ENCODE assay signal across 21 mouse cellular contexts in genomic region chr15:27145860-27146259, GRCm38 (mm10).
DNase-seq lines count a peak whose midpoint lies in the region; ATAC-seq lines count a peak whose summit lies in the region.
"Had no signal": no experiment of that assay in that cellular context is flagged by ENCODE, and none has a peak within 500 bp of the region (broad histone marks: within the 10 kb centered on the region; RNA-seq: fewer than 3 reads in every experiment).

No protein-coding gene starts in this region.

- H3K27me3 ChIP-seq in forebrain, embryonic 14.5 days (replicated peaks; ENCODE audit: control insufficient read depth, insufficient read depth, low read length) = no peaks in the 10 kb centered on the region
- H3K27me3 ChIP-seq in forebrain, embryonic 12.5 days = no peaks in the 10 kb centered on the region
- no peaks in the 10 kb centered on the region for H3K27me3 ChIP-seq in hindbrain, embryonic 14.5 days (ENCODE audit: control insufficient read depth, insufficient read depth, low read length)
- H3K27me3 ChIP-seq in hindbrain, embryonic 12.5 days = no peaks in the 10 kb centered on the region
- H3K27me3 ChIP-seq in midbrain, embryonic 14.5 days (ENCODE audit: control insufficient read depth, insufficient read depth, low read length) = no peaks in the 10 kb centered on the region
- H3K27me3 ChIP-seq in midbrain, embryonic 16.5 days (ENCODE audit: control insufficient read depth, insufficient read depth, low read depth, low read length) = no peaks in the 10 kb centered on the region
- no peaks in the 10 kb centered on the region for H3K27me3 ChIP-seq in forebrain, embryonic 16.5 days (replicated peaks; ENCODE audit: control insufficient read depth, insufficient read depth, low read length)
- H3K27me3 ChIP-seq: embryonic facial prominence, embryonic 15.5 days; heart, embryonic 15.5 days had no signal

- H3K36me3 ChIP-seq in forebrain, embryonic 14.5 days (ENCODE audit: control insufficient read depth, insufficient read depth, low read length) = no peaks in the 10 kb centered on the region
- H3K36me3 ChIP-seq in forebrain, embryonic 12.5 days (replicated peaks) = no peaks in the 10 kb centered on the region
- no peaks in the 10 kb centered on the region for H3K36me3 ChIP-seq in hindbrain, embryonic 14.5 days (replicated peaks; ENCODE audit: control insufficient read depth, insufficient read depth)
- no peaks in the 10 kb centered on the region for H3K36me3 ChIP-seq in hindbrain, embryonic 12.5 days
- H3K36me3 ChIP-seq in midbrain, embryonic 14.5 days (ENCODE audit: control insufficient read depth, insufficient read depth, low read length) = no peaks in the 10 kb centered on the region
- H3K36me3 ChIP-seq in midbrain, embryonic 16.5 days (ENCODE audit: control insufficient read depth, insufficient read depth, low read length) = no peaks in the 10 kb centered on the region
- no peaks in the 10 kb centered on the region for H3K36me3 ChIP-seq in forebrain, embryonic 16.5 days (ENCODE audit: control insufficient read depth, insufficient read depth)
- H3K36me3 ChIP-seq: embryonic facial prominence, embryonic 15.5 days; heart, embryonic 15.5 days; hindbrain, embryonic 10.5 days had no signal

- ATAC-seq in forebrain, embryonic 14.5 days = peak; percentile 89; the same call in 1 of the 2 replicates
- no peak for ATAC-seq in forebrain, embryonic 12.5 days (ENCODE audit: low FRiP score)
- ATAC-seq in hindbrain, embryonic 14.5 days (ENCODE audit: low FRiP score) = peak; percentile 31; the same call in 1 of the 2 replicates
- no peak for ATAC-seq in hindbrain, embryonic 12.5 days (ENCODE audit: low FRiP score)
- no peak for ATAC-seq in midbrain, embryonic 14.5 days (ENCODE audit: low FRiP score, low TSS enrichment)
- no peak for ATAC-seq in midbrain, embryonic 16.5 days
- peak; percentile 97 for ATAC-seq in forebrain, embryonic 16.5 days
- ATAC-seq: inflammation-experienced regulatory T-cells, adult 6 months; intestine, postnatal 0 days had no signal

- H3K27ac ChIP-seq in forebrain, embryonic 14.5 days (ENCODE audit: low read depth, low read length) = no peak overlapping the region
- no peak overlapping the region for H3K27ac ChIP-seq in forebrain, embryonic 12.5 days
- no peak overlapping the region for H3K27ac ChIP-seq in hindbrain, embryonic 14.5 days
- H3K27ac ChIP-seq in hindbrain, embryonic 12.5 days = no peak overlapping the region
- no peak overlapping the region for H3K27ac ChIP-seq in midbrain, embryonic 14.5 days (replicated peaks; ENCODE audit: low read depth, low read length)
- H3K27ac ChIP-seq in midbrain, embryonic 16.5 days (ENCODE audit: low read length) = no peak overlapping the region
- no peak overlapping the region for H3K27ac ChIP-seq in forebrain, embryonic 16.5 days (ENCODE audit: low read length)
- H3K27ac ChIP-seq: embryonic facial prominence, embryonic 15.5 days; heart, adult 2 months; heart, embryonic 15.5 days; hindbrain, embryonic 10.5 days had no signal

- peak; percentile 76 for DNase-seq in forebrain, embryonic 14.5 days (ENCODE audit: low spot score)
- DNase-seq in hindbrain, embryonic 14.5 days (ENCODE audit: low spot score) = no peak
- peak; percentile 37 for DNase-seq in midbrain, embryonic 14.5 days
- no peak for DNase-seq in embryo, embryonic 10.5 days (ENCODE audit: low spot score)
- DNase-seq: adrenal gland, postnatal 10 days; cerebellum, adult 2 months; cerebellum, postnatal 10 days; embryo, embryonic 11 days; heart, adult 2 months; kidney, adult 8-10 months had no signal

- H3K4me3 ChIP-seq in forebrain, embryonic 14.5 days (ENCODE audit: low read depth, low read length) = no peak overlapping the region
- no peak overlapping the region for H3K4me3 ChIP-seq in forebrain, embryonic 12.5 days (replicated peaks)
- H3K4me3 ChIP-seq in hindbrain, embryonic 14.5 days (replicated peaks; ENCODE audit: low read length) = no peak overlapping the region
- H3K4me3 ChIP-seq in hindbrain, embryonic 12.5 days = no peak overlapping the region
- H3K4me3 ChIP-seq in midbrain, embryonic 14.5 days (replicated peaks; ENCODE audit: low read depth, low read length) = no peak overlapping the region
- H3K4me3 ChIP-seq in midbrain, embryonic 16.5 days (ENCODE audit: low read depth, low read length) = no peak overlapping the region
- H3K4me3 ChIP-seq in forebrain, embryonic 16.5 days (replicated peaks; ENCODE audit: low read length) = no peak overlapping the region
- H3K4me3 ChIP-seq: embryonic facial prominence, embryonic 15.5 days; erythroblast, embryonic 14.5 days; heart, adult 2 months; heart, embryonic 15.5 days; hindbrain, embryonic 10.5 days had no signal

- 33% methylated on average over 6 of the region's 6 CpGs for WGBS in forebrain, embryonic 14.5 days
- WGBS in forebrain, embryonic 12.5 days = 74% methylated on average over 6 of the region's 6 CpGs
- WGBS in hindbrain, embryonic 14.5 days = 50% methylated on average over 6 of the region's 6 CpGs
- WGBS in hindbrain, embryonic 12.5 days = 72% methylated on average over 6 of the region's 6 CpGs
- WGBS in midbrain, embryonic 14.5 days = 61% methylated on average over 6 of the region's 6 CpGs
- 55% methylated on average over 6 of the region's 6 CpGs for WGBS in midbrain, embryonic 16.5 days
- WGBS in forebrain, embryonic 16.5 days = 22% methylated on average over 6 of the region's 6 CpGs

- no peaks in the 10 kb centered on the region for H3K9me3 ChIP-seq in forebrain, embryonic 14.5 days (replicated peaks; ENCODE audit: control insufficient read depth, low read length)
- no peaks in the 10 kb centered on the region for H3K9me3 ChIP-seq in forebrain, embryonic 12.5 days
- H3K9me3 ChIP-seq in hindbrain, embryonic 14.5 days (ENCODE audit: control insufficient read depth, low read length) = no peaks in the 10 kb centered on the region
- no peaks in the 10 kb centered on the region for H3K9me3 ChIP-seq in hindbrain, embryonic 12.5 days (replicated peaks)
- H3K9me3 ChIP-seq in midbrain, embryonic 14.5 days (ENCODE audit: control insufficient read depth, low read length) = no peaks in the 10 kb centered on the region
- H3K9me3 ChIP-seq in midbrain, embryonic 16.5 days (replicated peaks; ENCODE audit: control insufficient read depth, low read length, poor library complexity, severe bottlenecking) = no peaks in the 10 kb centered on the region
- H3K9me3 ChIP-seq in forebrain, embryonic 16.5 days (ENCODE audit: control insufficient read depth, low read length) = no peaks in the 10 kb centered on the region
- H3K9me3 ChIP-seq: embryonic facial prominence, embryonic 15.5 days; heart, embryonic 15.5 days; hindbrain, embryonic 10.5 days had no signal

- H3K4me2 ChIP-seq in forebrain, embryonic 14.5 days (ENCODE audit: low read length) = no peak overlapping the region
- H3K4me2 ChIP-seq in forebrain, embryonic 12.5 days = no peak overlapping the region
- no peak overlapping the region for H3K4me2 ChIP-seq in hindbrain, embryonic 14.5 days (replicated peaks)
- no peak overlapping the region for H3K4me2 ChIP-seq in hindbrain, embryonic 12.5 days (replicated peaks)
- H3K4me2 ChIP-seq in midbrain, embryonic 14.5 days (ENCODE audit: low read length) = no peak overlapping the region
- H3K4me2 ChIP-seq in midbrain, embryonic 16.5 days (ENCODE audit: low read length) = no peak overlapping the region
- H3K4me2 ChIP-seq in forebrain, embryonic 16.5 days (ENCODE audit: low read length) = no peak overlapping the region
- H3K4me2 ChIP-seq: embryonic facial prominence, embryonic 15.5 days; heart, embryonic 11.5 days; heart, embryonic 15.5 days had no signal

- no peaks in the 10 kb centered on the region for H3K4me1 ChIP-seq in forebrain, embryonic 14.5 days (ENCODE audit: control insufficient read depth, insufficient read depth, low read length)
- no peaks in the 10 kb centered on the region for H3K4me1 ChIP-seq in forebrain, embryonic 12.5 days
- H3K4me1 ChIP-seq in hindbrain, embryonic 14.5 days (replicated peaks; ENCODE audit: control insufficient read depth, insufficient read depth, low read length) = no peaks in the 10 kb centered on the region
- no peaks in the 10 kb centered on the region for H3K4me1 ChIP-seq in hindbrain, embryonic 12.5 days
- H3K4me1 ChIP-seq in midbrain, embryonic 14.5 days (ENCODE audit: control insufficient read depth, insufficient read depth, low read length) = no peaks in the 10 kb centered on the region
- no peaks in the 10 kb centered on the region for H3K4me1 ChIP-seq in midbrain, embryonic 16.5 days (ENCODE audit: control insufficient read depth, insufficient read depth, low read length)
- H3K4me1 ChIP-seq in forebrain, embryonic 16.5 days (replicated peaks; ENCODE audit: control insufficient read depth, insufficient read depth, low read length) = peaks cover 3% of the 10 kb centered on the region; the same call in 1 of the 2 replicates
- H3K4me1 ChIP-seq: embryonic facial prominence, embryonic 15.5 days; heart, embryonic 15.5 days; hindbrain, embryonic 10.5 days had no signal

- H3K9ac ChIP-seq in forebrain, embryonic 14.5 days (ENCODE audit: low read length) = no peak overlapping the region
- H3K9ac ChIP-seq in forebrain, embryonic 12.5 days = no peak overlapping the region
- H3K9ac ChIP-seq in hindbrain, embryonic 14.5 days = no peak overlapping the region
- H3K9ac ChIP-seq in hindbrain, embryonic 12.5 days = no peak overlapping the region
- H3K9ac ChIP-seq in midbrain, embryonic 14.5 days (replicated peaks; ENCODE audit: low read length) = no peak overlapping the region
- H3K9ac ChIP-seq in midbrain, embryonic 16.5 days (ENCODE audit: low read depth, low read length) = no peak overlapping the region
- H3K9ac ChIP-seq in forebrain, embryonic 16.5 days (replicated peaks; ENCODE audit: low read depth, low read length) = no peak overlapping the region
- H3K9ac ChIP-seq: embryonic facial prominence, embryonic 15.5 days; heart, embryonic 15.5 days had no signal

Comparison
In these comparisons a context has a peak if more than half of its experiments do, and no peak if none do; other contexts are left out.
1. ATAC-seq: peak in forebrain, embryonic 14.5 days (single experiment), hindbrain, embryonic 14.5 days (single experiment) and forebrain, embryonic 16.5 days (single experiment); none in forebrain, embryonic 12.5 days (single experiment), hindbrain, embryonic 12.5 days (single experiment), midbrain, embryonic 14.5 days (single experiment) and midbrain, embryonic 16.5 days (single experiment).
2. DNase-seq: peak in forebrain, embryonic 14.5 days (single experiment) and midbrain, embryonic 14.5 days (single experiment); none in hindbrain, embryonic 14.5 days (single experiment) and embryo, embryonic 10.5 days (single experiment).